Mouse (Mus musculus): ENCODE results near the gene Stat4. TPM values are rescaled to one million over a fixed set of nuclear protein-coding genes. Genes with fewer than 3 reads are reported as not detected.
A peak's percentile ranks its signal among the peaks of the same experiment; 100 is the strongest.

Stat4 gene
- total RNA-seq, 2 experiments from 2014 or later = not detected

- no peak for DNase-seq
These were observed 159.4 kb downstream of the Stat4 start for GRCm38 (mm10) chr1:52146214-52146970.

- no peak for DNase-seq
These were observed 160.5 kb downstream of the Stat4 start for GRCm38 (mm10) chr1:52147431-52147830.

DNA sequence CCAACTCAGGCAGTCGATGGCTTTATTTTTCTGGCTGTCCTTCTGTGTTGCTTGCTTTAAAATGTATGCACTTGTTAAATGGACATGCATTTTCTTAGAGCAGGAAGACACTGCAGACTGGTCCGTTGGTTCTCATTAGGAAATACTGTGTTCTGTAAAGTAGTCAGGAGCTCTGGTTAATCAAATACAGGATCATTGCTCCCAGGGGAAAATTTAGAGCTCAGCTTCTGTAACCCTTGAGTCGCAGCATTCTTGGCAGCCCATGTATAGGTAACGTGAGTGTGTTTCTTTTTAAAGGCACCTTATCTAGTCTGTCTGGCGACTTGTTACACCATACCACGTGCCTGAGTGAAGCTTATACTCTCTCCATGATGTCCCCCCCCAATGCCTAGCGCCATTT lies 161.2 kb downstream of the Stat4 start:
- DNase-seq = no peak

- no peak for DNase-seq
These were observed 161.7 kb downstream of the Stat4 start for GRCm38 (mm10) chr1:52148696-52149095.

DNA sequence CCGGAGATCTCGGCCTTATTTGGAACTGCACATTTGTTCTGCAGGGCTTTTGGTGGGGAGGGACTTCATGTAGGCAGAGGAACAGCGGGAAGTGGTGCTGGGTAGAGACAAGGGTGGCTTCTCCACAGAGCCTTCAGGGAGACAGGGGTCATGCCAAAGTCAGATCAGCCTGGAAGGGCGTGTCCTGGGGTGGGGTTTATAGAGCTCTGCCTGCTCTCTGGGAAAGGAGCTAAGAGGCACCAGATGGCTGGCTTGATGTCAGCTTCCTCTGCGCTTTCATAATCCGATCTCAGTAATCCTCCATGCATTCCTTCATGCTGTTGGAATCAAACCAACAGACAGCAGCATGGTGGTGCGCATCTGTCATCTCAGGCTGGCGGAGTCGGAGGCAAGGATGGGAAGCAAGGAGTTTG lies 163.0 kb downstream of the Stat4 start:
- peak; percentile 71 for DNase-seq

DNA sequence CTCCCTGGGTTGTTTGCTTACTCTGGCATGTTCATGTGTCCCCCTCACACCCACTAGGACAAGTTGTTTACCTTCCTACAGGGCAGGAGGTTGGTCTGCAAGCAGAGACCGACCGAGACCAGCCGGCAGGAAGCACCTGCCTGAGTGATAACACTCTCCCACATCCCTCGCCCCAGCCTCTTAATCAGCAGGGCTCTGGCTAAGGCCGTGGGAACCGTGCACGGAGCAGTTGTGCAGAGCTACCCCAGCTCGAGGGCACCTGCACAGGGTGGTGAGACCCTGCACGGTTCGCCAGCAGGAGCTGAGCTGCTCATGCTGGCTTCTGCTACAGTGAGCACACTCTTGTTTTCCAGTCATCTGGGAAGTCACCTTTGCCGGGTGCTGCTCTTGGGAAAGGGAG lies 163.7 kb downstream of the Stat4 start:
- DNase-seq = peak; percentile 31

GRCm38 (mm10) chr1:52151166-52151565 lies 164.2 kb downstream of the Stat4 start:
- no peak for DNase-seq

- DNase-seq = no peak
These were observed 165.4 kb downstream of the Stat4 start for GRCm38 (mm10) chr1:52152369-52152768.

GRCm38 (mm10) chr1:52152936-52153335 lies 166.0 kb downstream of the Stat4 start:
- no peak for DNase-seq

DNA sequence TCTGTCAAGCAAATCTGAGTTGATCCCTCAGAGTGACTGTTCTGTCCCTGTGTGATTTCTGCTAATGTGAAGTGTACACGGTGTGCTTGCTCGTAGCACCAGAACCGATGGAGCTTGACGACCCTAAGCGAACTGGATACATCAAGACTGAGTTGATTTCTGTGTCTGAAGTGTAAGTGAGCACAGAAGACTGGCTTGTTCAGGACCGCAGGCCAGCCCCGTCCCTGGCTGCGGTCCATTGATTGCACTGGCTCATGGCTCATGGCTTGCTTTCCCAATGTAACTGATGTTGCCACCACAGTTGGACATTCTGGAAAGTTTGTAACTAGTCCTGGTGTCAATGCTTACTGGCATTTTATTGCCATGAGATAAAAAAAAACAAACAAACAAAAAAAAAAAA lies 167.9 kb downstream of the Stat4 start:
- DNase-seq = no peak

DNA sequence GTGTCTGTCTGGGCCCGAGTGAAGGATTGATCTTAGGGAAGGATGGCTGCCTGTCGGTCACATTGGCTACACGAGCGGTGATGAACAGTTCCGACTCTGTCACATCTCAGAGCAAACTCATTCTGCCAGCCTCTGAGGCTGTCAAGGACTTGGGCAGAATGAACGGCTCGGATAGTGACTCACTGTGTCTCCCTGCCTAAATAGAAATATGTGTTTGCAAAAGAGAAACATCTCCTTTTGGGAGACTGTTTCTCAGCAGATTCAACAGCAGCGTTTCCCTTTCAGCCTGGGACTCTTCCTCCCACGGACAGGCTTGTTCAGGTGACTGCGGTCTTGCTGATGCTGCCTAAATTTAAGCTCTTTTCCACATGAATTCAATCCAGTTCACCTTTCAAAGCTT lies 169.4 kb downstream of the Stat4 start:
- no peak for DNase-seq

Other genes with a start within 250 kb of the Stat4 start
- 10 to 100 TPM; 10.7 to 14.6 TPM for gene Myo1b, start 71.1 kb upstream of the Stat4 start, total RNA-seq (2021)
- gene Stat1, start 132.3 kb downstream of the Stat4 start, total RNA-seq (2021) = 10 to 100 TPM; 12.2 to 13.4 TPM
- gene Gls, start 246.1 kb downstream of the Stat4 start, total RNA-seq (2021) = 10 to 100 TPM; 57.0 to 77.5 TPM

All from gastrocnemius, postnatal 25 days (tissue).